Mouse (Mus musculus): ENCODE data around the gene Scn5a. TPM values are rescaled to one million over a fixed set of nuclear protein-coding genes. Genes with fewer than 3 reads are reported as not detected.

Gene Scn5a
- 0.36 and 0.43 TPM in 2 replicates for polyA plus RNA-seq (2015; fragmentation: Nextera tagmentation; extraction: Ambion mirVana)

DNA sequence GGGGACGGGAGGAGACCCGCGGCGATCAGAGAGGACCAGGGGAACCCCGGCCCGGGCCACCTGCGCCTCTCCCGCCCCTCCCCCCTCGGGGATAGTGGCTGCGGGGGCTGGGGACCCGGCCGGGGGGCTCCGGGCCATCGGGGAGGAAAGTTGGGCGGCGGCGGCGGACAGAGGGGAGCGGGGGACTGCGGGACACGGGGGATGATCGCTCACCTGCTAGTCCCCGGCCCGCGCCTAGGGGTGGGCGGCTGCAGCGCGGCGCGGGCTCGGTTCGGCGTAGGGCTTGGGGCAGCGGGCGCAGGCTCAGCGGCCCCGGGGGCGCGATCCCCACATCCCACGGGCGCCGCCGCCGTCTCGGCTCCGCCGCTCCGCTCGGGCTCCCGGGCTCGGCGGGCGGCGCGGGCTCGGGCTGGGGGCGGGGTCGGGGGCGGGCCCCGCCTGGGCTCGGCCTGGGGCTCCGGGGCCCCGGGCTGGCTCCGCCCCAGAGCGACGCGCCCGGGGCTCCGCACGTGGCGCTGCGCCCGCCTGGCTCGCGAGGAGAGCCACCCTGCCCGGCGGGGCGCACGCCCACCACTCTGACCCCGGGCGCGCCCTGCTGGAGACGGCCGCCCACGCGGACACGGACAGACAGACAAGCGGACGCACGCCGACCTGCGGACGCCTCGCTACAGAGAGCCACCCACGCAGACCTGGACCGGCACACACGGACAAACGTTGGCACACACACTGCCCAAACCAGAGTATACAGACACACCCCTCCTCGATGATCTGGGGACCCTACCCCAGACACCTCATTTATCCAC is at the start of gene Scn5a:
Gene Scn5a, minus strand, starts transcription at position 381 of the 803 bp plus-strand sequence.

GRCm38 (mm10) chr9:119444738-119445429 is 133.9 kb downstream of the Scn5a start, which contains the start of gene Exog:
Exog (plus strand) TSS chr9:119444943.

Other genes starting within 250 kb of the Scn5a start
- gene Acaa1a, start 239.3 kb downstream of the Scn5a start, polyA plus RNA-seq (2015; fragmentation: Nextera tagmentation; extraction: Ambion mirVana) = 86.4 and 96.2 TPM in 2 replicates
- 6.7 and 7.3 TPM in 2 replicates for gene Myd88, start 237.6 kb downstream of the Scn5a start, polyA plus RNA-seq (2015; fragmentation: Nextera tagmentation; extraction: Ambion mirVana)
- gene Xylb, start 221.6 kb downstream of the Scn5a start, polyA plus RNA-seq (2015; fragmentation: Nextera tagmentation; extraction: Ambion mirVana) = 2.9 and 3.5 TPM in 2 replicates
- 0.18 TPM in 1 of 2 replicates, not detected in the other for gene Slc22a14, start 213.5 kb downstream of the Scn5a start, polyA plus RNA-seq (2015; fragmentation: Nextera tagmentation; extraction: Ambion mirVana)
- gene Acvr2b, start 176.9 kb downstream of the Scn5a start, polyA plus RNA-seq (2015; fragmentation: Nextera tagmentation; extraction: Ambion mirVana) = 27.3 and 30.3 TPM in 2 replicates
- gene Exog, start 134.1 kb downstream of the Scn5a start, polyA plus RNA-seq (2015; fragmentation: Nextera tagmentation; extraction: Ambion mirVana) = 33.4 and 34.5 TPM in 2 replicates
- 0.24 and 2.2 TPM in 2 replicates for gene Scn10a, start 140.3 kb upstream of the Scn5a start, polyA plus RNA-seq (2015; fragmentation: Nextera tagmentation; extraction: Ambion mirVana)
- gene Scn11a, start 246.4 kb upstream of the Scn5a start, polyA plus RNA-seq (2015; fragmentation: Nextera tagmentation; extraction: Ambion mirVana) = 0.25 and 1.0 TPM in 2 replicates

All from neural tube, postnatal 0 days (tissue).